In the genomic region with DNA sequence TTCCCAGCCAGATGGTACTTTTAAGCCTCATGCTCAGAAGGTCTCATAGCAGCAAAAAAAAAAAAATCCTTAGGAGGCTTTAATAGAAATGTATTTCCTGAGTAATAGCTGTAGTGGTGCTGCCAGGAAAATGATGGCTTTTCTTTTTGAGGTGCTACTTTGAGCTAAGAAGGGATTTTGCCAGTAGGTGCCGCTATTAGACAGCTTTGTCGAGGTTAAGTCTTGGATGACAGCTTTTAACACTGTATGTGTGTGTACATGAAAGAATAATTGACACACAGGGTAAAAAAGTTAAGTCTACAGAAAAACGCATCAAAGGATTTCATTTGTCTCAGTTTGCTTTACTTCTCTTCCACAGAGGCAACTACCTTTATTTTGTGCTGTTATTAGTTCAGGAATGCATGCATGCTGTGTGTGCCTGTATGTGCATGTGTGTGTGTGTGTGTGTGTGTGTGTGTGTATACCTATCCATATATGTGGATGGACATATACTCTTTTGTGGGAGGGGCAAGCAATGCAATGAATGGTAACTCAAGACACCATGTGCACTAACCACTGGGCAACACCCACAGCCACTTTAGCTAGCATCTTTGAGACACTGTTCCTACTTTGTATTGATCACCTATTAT, we compare ENCODE assay signal across 9 mouse cellular contexts. TPM values are rescaled to one million over a fixed set of nuclear protein-coding genes. Genes with fewer than 3 reads are reported as not detected.
DNase-seq lines count a peak whose midpoint lies in the region; ATAC-seq and TF ChIP-seq lines count a peak whose summit lies in the region.
"Had no signal": no experiment of that assay in that cellular context is flagged by ENCODE, and none has a peak within 500 bp of the region (broad histone marks: within the 10 kb centered on the region; RNA-seq: fewer than 3 reads in every experiment).

No protein-coding gene starts in this region.

- H3K4me3 ChIP-seq in neural tube, embryonic 13.5 days, result no peak overlapping the region
- H3K4me3 ChIP-seq in neural tube, embryonic 15.5 days (replicated peaks), result no peak overlapping the region
- no peak overlapping the region for H3K4me3 ChIP-seq in layer of hippocampus, adult 2 months
- H3K4me3 ChIP-seq in midbrain, embryonic 14.5 days (replicated peaks; ENCODE audit: low read depth, low read length), result no peak overlapping the region

- H3K4me2 ChIP-seq in neural tube, embryonic 13.5 days, result no peak overlapping the region
- H3K4me2 ChIP-seq in neural tube, embryonic 15.5 days, result no peak overlapping the region
- no peak overlapping the region for H3K4me2 ChIP-seq in midbrain, embryonic 14.5 days (ENCODE audit: low read length)

- H3K4me1 ChIP-seq in neural tube, embryonic 13.5 days (replicated peaks), result no peaks in the 10 kb centered on the region
- H3K4me1 ChIP-seq in neural tube, embryonic 15.5 days, result no peaks in the 10 kb centered on the region
- no peaks in the 10 kb centered on the region for H3K4me1 ChIP-seq in midbrain, embryonic 14.5 days (ENCODE audit: control insufficient read depth, insufficient read depth, low read length)

- no peak overlapping the region for H3K27ac ChIP-seq in neural tube, embryonic 13.5 days (replicated peaks)
- no peak overlapping the region for H3K27ac ChIP-seq in neural tube, embryonic 15.5 days (replicated peaks)
- H3K27ac ChIP-seq in layer of hippocampus, adult 2 months, result no peak overlapping the region
- H3K27ac ChIP-seq in midbrain, embryonic 14.5 days (replicated peaks; ENCODE audit: low read depth, low read length), result no peak overlapping the region

- H3K36me3 ChIP-seq in neural tube, embryonic 13.5 days, result no peaks in the 10 kb centered on the region
- no peaks in the 10 kb centered on the region for H3K36me3 ChIP-seq in neural tube, embryonic 15.5 days
- H3K36me3 ChIP-seq in midbrain, embryonic 14.5 days (ENCODE audit: control insufficient read depth, insufficient read depth, low read length), result no peaks in the 10 kb centered on the region

- 46% methylated on average over 3 of the region's 3 CpGs for WGBS in neural tube, embryonic 13.5 days
- 34% methylated on average over 3 of the region's 3 CpGs for WGBS in neural tube, embryonic 15.5 days
- WGBS in midbrain, embryonic 14.5 days, result 33% methylated on average over 3 of the region's 3 CpGs

- no peaks in the 10 kb centered on the region for H3K9me3 ChIP-seq in neural tube, embryonic 13.5 days
- no peaks in the 10 kb centered on the region for H3K9me3 ChIP-seq in neural tube, embryonic 15.5 days (replicated peaks)
- no peaks in the 10 kb centered on the region for H3K9me3 ChIP-seq in midbrain, embryonic 14.5 days (ENCODE audit: control insufficient read depth, low read length)

- no peaks in the 10 kb centered on the region for H3K27me3 ChIP-seq in neural tube, embryonic 13.5 days
- H3K27me3 ChIP-seq in neural tube, embryonic 15.5 days (replicated peaks), result no peaks in the 10 kb centered on the region
- no peaks in the 10 kb centered on the region for H3K27me3 ChIP-seq in midbrain, embryonic 14.5 days (ENCODE audit: control insufficient read depth, insufficient read depth, low read length)

- TF ChIP-seq CTCF in layer of hippocampus, adult 2 months (conservative IDR thresholded peaks at IDR 0.05), result peak; percentile 79

- peak; percentile 48 for DNase-seq in adrenal gland, postnatal 10 days
- no peak for DNase-seq in adrenal gland, postnatal 4 days (ENCODE audit: low spot score in 2 of 2)
- DNase-seq in embryo, embryonic 11 days, result peak; percentile 49
- DNase-seq in layer of hippocampus, adult 2 months (ENCODE audit: low spot score in 2 of 2), result peak; percentile 37 to 55
- peak; percentile 85 for DNase-seq in midbrain, embryonic 14.5 days
- DNase-seq in T-cell, adult 2 months (ENCODE audit: low spot score), result no peak

- peak; percentile 61; the same call in 1 of the 2 replicates for ATAC-seq in neural tube, embryonic 13.5 days (ENCODE audit: low read depth)
- no peak for ATAC-seq in neural tube, embryonic 15.5 days (ENCODE audit: low FRiP score)
- ATAC-seq in midbrain, embryonic 14.5 days (ENCODE audit: low FRiP score, low TSS enrichment), result peak; percentile 50; the same call in 1 of the 2 replicates

- no peak overlapping the region for H3K9ac ChIP-seq in neural tube, embryonic 13.5 days
- no peak overlapping the region for H3K9ac ChIP-seq in neural tube, embryonic 15.5 days (replicated peaks)
- no peak overlapping the region for H3K9ac ChIP-seq in midbrain, embryonic 14.5 days (replicated peaks; ENCODE audit: low read length)

RNA-seq across cellular contexts. Expression of a gene that starts 14.5 kb away (rescaled TPM):
- total RNA-seq in adrenal gland, postnatal 10 days (2021), result 1 to 10 TPM; 1.7 TPM
- total RNA-seq in adrenal gland, postnatal 4 days (2021), result 10 to 100 TPM in 1 of 2 experiments, not detected in 1; 82.1 TPM
- polyA plus RNA-seq in neural tube, embryonic 13.5 days (2015; fragmentation: Nextera tagmentation; extraction: Ambion mirVana), result 0.77 TPM in 1 of 2 replicates, not detected in the other
- 0.73 and 33.7 TPM in 2 replicates for polyA plus RNA-seq in neural tube, embryonic 15.5 days (2015; fragmentation: Nextera tagmentation; extraction: Ambion mirVana)
- not detected for total RNA-seq in layer of hippocampus, adult 2 months (2021)
- polyA plus RNA-seq in midbrain, embryonic 14.5 days (2014; fragmentation: Nextera tagmentation; extraction: Ambion mirVana), result 0.51 TPM in 1 of 2 replicates, not detected in the other
- polyA plus RNA-seq: heart, embryonic 14.5 days had no signal

RNA-seq across cellular contexts. Expression of a gene that starts 48.9 kb away (rescaled TPM):
- total RNA-seq in adrenal gland, postnatal 10 days (2021), result 10 to 100 TPM; 72.6 to 79.7 TPM
- total RNA-seq in adrenal gland, postnatal 4 days (2021), result 100 to 1,000 TPM; 118 to 126 TPM
- 83.6 and 85.4 TPM in 2 replicates for polyA plus RNA-seq in neural tube, embryonic 13.5 days (2015; fragmentation: Nextera tagmentation; extraction: Ambion mirVana)
- 82.6 and 87.9 TPM in 2 replicates for polyA plus RNA-seq in neural tube, embryonic 15.5 days (2015; fragmentation: Nextera tagmentation; extraction: Ambion mirVana)
- total RNA-seq in layer of hippocampus, adult 2 months (2021), result 10 to 100 TPM; 52.8 to 57.9 TPM
- 90.2 and 116 TPM in 2 replicates for polyA plus RNA-seq in midbrain, embryonic 14.5 days (2014; fragmentation: Nextera tagmentation; extraction: Ambion mirVana)

Comparison
In these comparisons a context has a peak if more than half of its experiments do, and no peak if none do; other contexts are left out.
1. DNase-seq: peak in adrenal gland, postnatal 10 days (single experiment), embryo, embryonic 11 days (single experiment), layer of hippocampus, adult 2 months (2 of 2) and midbrain, embryonic 14.5 days (single experiment); none in adrenal gland, postnatal 4 days (0 of 2) and T-cell, adult 2 months (single experiment).